Mouse (Mus musculus): ENCODE results near the gene Lsm2. TPM values are rescaled to one million over a fixed set of nuclear protein-coding genes. Genes with fewer than 3 reads are reported as not detected.

Lsm2 gene
- polyA plus RNA-seq, 1 experiment = 136 TPM

- no peak for DNase-seq (ENCODE audit: low read depth)
- TF ChIP-seq CTCF (IDR thresholded peaks at IDR 0.05; ENCODE audit: borderline replicate concordance, extremely low read depth, insufficient read depth, insufficient read length) (no peak), POLR2A (IDR thresholded peaks at IDR 0.05; ENCODE audit: borderline replicate concordance, extremely low read depth, insufficient read depth, insufficient read length, poor library complexity, severe bottlenecking) (no peak)
Measured at GRCm38 (mm10) chr17:35012430-35012829, 30.8 kb downstream of the Lsm2 start.

DNA sequence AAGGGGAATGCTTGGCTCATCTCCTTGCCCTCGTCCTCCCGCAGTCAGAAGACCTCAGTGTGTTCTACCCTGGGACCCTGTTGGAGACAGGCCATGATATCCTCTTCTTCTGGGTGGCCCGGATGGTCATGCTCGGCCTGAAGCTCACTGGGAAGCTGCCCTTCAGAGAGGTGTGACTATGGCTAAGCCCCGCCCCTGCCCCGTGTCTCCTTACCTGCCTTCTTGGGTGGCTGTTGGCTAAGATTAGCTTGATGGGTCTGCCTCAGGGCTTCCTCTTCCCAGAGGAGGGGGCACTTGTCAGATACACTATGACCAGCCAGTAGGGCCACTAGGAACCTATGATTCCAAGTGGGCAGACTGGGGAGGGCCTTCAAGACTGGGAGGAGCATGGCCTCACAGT lies 31.6 kb downstream of the Lsm2 start:
- TF ChIP-seq CTCF (IDR thresholded peaks at IDR 0.05; ENCODE audit: borderline replicate concordance, extremely low read depth, insufficient read depth, insufficient read length) (no peak), POLR2A (IDR thresholded peaks at IDR 0.05; ENCODE audit: borderline replicate concordance, extremely low read depth, insufficient read depth, insufficient read length, poor library complexity, severe bottlenecking) (no peak)

DNA sequence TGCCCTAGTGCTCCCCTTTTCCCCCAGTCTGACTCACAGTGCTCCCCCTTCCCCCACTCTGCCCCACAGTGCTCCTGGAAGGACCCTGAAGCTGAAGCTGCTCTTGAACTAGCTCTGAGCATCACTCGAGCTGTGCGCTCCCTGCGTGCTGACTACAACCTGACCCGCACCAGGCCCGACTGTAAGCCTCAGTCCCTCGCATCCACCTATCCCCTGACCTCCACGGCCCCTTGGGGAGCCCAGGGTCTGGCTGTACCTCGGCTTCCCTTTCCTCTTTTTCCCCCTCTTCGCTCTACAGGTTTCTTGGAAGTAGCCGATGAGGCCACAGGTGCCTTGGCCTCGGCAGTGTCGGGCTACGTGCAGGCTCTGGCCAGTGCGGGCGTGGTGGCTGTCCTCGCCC lies 33.6 kb downstream of the Lsm2 start:
- TF ChIP-seq CTCF (IDR thresholded peaks at IDR 0.05; ENCODE audit: borderline replicate concordance, extremely low read depth, insufficient read depth, insufficient read length) (no peak), POLR2A (IDR thresholded peaks at IDR 0.05; ENCODE audit: borderline replicate concordance, extremely low read depth, insufficient read depth, insufficient read length, poor library complexity, severe bottlenecking) (no peak)
- no peak for DNase-seq (ENCODE audit: low read depth)

More for the DNA sequence above, 31.6 kb downstream of the Lsm2 start:
- DNase-seq (ENCODE audit: low read depth) = no peak

DNA sequence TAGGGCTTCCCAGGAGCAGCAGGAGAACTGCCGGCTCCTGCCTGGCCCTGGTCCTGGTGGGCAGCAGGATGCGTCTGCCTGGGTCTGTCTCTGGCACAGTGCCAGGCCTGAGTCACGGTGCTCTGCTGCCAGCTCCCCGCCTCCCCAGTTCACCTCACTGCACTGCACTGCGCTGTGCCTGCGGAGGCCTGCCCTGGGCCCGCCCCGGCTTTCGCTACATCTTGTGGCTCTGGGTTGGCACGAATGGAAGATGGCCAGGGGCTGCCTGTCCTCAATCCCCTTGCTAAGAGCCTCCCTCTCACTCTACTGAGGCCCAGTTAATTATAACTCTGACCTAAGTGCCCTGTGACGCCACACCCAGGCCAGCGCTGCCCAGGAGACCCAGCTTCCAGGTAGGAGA lies 34.7 kb downstream of the Lsm2 start, which contains the start of gene Vwa7:
Gene Vwa7 (plus strand): TSS at position 204 of the 400 bp plus-strand sequence.
- TF ChIP-seq POLR2A (IDR thresholded peaks at IDR 0.05; ENCODE audit: borderline replicate concordance, extremely low read depth, insufficient read depth, insufficient read length, poor library complexity, severe bottlenecking) (no peak), CTCF (IDR thresholded peaks at IDR 0.05; ENCODE audit: borderline replicate concordance, extremely low read depth, insufficient read depth, insufficient read length) (no peak)
- peak; percentile 79 for DNase-seq (ENCODE audit: low read depth)

GRCm38 (mm10) chr17:35016791-35017705 lies 35.4 kb downstream of the Lsm2 start:
- TF ChIP-seq CTCF (IDR thresholded peaks at IDR 0.05; ENCODE audit: borderline replicate concordance, extremely low read depth, insufficient read depth, insufficient read length) (no peak), POLR2A (IDR thresholded peaks at IDR 0.05; ENCODE audit: borderline replicate concordance, extremely low read depth, insufficient read depth, insufficient read length, poor library complexity, severe bottlenecking) (no peak)

DNA sequence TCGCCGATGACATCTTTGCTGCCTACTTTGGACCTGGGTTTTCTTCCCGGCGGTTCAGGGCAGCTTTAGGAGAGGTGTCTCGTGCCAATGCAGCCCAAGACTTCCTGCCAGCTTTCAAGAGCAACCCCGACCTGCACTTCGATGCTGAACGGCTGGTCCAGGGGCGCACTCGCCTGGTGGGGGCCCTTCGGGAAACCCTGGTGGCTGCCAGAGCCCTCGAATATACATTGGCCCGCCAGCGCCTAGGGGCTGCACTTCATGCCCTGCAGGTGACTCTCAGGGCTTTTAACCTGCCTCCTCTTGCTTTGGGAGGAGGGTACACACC lies 36.0 kb downstream of the Lsm2 start:
- DNase-seq (ENCODE audit: low read depth) = no peak
- no peak for TF ChIP-seq CTCF (IDR thresholded peaks at IDR 0.05; ENCODE audit: borderline replicate concordance, extremely low read depth, insufficient read depth, insufficient read length)
- TF ChIP-seq POLR2A (IDR thresholded peaks at IDR 0.05; ENCODE audit: borderline replicate concordance, extremely low read depth, insufficient read depth, insufficient read length, poor library complexity, severe bottlenecking) = no peak

More at GRCm38 (mm10) chr17:35016791-35017705, 35.4 kb downstream of the Lsm2 start:
- no peak for DNase-seq (ENCODE audit: low read depth)

DNA sequence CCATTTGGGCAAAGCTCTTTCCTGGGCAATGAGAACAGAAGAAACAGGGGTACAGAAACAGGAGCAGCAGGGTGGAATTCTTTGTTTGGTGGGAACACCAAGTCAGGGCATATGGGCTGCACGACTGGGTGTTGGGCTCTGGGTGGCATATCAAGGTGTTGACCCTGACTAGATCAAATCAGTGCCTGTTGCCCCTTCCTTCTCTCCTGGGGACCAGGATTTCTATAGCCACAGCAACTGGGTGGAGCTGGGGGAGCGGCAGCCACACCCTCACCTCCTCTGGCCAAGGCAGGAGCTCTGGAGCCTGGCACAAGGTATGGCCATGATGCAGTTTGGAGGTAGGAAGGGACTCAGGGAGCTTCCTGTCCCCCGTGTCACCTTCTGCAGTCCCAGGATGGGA lies 36.5 kb downstream of the Lsm2 start:
- DNase-seq (ENCODE audit: low read depth) = no peak
- TF ChIP-seq CTCF (IDR thresholded peaks at IDR 0.05; ENCODE audit: borderline replicate concordance, extremely low read depth, insufficient read depth, insufficient read length) (no peak), POLR2A (IDR thresholded peaks at IDR 0.05; ENCODE audit: borderline replicate concordance, extremely low read depth, insufficient read depth, insufficient read length, poor library complexity, severe bottlenecking) (no peak)

GRCm38 (mm10) chr17:35019894-35020293 lies 38.2 kb downstream of the Lsm2 start:
- TF ChIP-seq POLR2A (IDR thresholded peaks at IDR 0.05; ENCODE audit: borderline replicate concordance, extremely low read depth, insufficient read depth, insufficient read length, poor library complexity, severe bottlenecking) = no peak
- TF ChIP-seq CTCF (IDR thresholded peaks at IDR 0.05; ENCODE audit: borderline replicate concordance, extremely low read depth, insufficient read depth, insufficient read length) = no peak
- no peak for DNase-seq (ENCODE audit: low read depth)

GRCm38 (mm10) chr17:35020551-35020950 lies 38.9 kb downstream of the Lsm2 start:
- TF ChIP-seq CTCF (IDR thresholded peaks at IDR 0.05; ENCODE audit: borderline replicate concordance, extremely low read depth, insufficient read depth, insufficient read length) = no peak
- no peak for TF ChIP-seq POLR2A (IDR thresholded peaks at IDR 0.05; ENCODE audit: borderline replicate concordance, extremely low read depth, insufficient read depth, insufficient read length, poor library complexity, severe bottlenecking)
- no peak for DNase-seq (ENCODE audit: low read depth)

GRCm38 (mm10) chr17:35021163-35021808 lies 39.6 kb downstream of the Lsm2 start:
- DNase-seq (ENCODE audit: low read depth) = peak; percentile 82
- TF ChIP-seq CTCF (IDR thresholded peaks at IDR 0.05; ENCODE audit: borderline replicate concordance, extremely low read depth, insufficient read depth, insufficient read length) (peak; percentile 97), POLR2A (IDR thresholded peaks at IDR 0.05; ENCODE audit: borderline replicate concordance, extremely low read depth, insufficient read depth, insufficient read length, poor library complexity, severe bottlenecking) (no peak)

- no peak for DNase-seq (ENCODE audit: low read depth)
- no peak for TF ChIP-seq POLR2A (IDR thresholded peaks at IDR 0.05; ENCODE audit: borderline replicate concordance, extremely low read depth, insufficient read depth, insufficient read length, poor library complexity, severe bottlenecking)
- TF ChIP-seq CTCF (IDR thresholded peaks at IDR 0.05; ENCODE audit: borderline replicate concordance, extremely low read depth, insufficient read depth, insufficient read length) = no peak
Measured at GRCm38 (mm10) chr17:35021842-35022477, 40.3 kb downstream of the Lsm2 start.
